Mouse (Mus musculus) testis, postnatal 14 days (tissue): ENCODE data around the gene Rps27rt.
"Not testable (repeated sequence)": the region's sequence is repeated elsewhere in the genome, so short reads cannot be mapped to it uniquely, and the experiment has no call there.

Experiments used
- DNase-seq: peaks from one replicate; pipeline ENCODE4 v3.0.0; 2021; ENCODE audit warnings: low spot score

Rps27rt gene

DNA sequence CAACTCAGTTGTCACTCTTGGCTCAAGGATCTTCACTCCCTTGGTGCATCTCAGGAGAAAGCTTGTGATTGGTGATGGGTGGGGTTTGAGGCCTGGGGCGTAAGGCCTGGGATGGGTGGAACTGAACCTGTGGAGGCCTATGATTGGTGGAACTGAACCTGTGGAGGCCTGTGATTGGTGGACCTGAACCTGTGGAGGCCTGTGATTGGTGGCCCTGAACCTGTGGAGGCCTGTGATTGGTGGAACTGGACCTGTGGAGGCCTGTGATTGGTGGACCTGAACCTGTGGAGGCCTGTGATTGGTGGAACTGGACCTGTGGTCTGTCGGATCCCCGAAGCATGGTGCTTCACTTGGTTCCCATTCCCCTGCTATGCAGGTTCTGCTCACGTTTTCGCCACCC is 3.2 kb upstream of the Rps27rt start:
- DNase-seq = peak; percentile 60

DNA sequence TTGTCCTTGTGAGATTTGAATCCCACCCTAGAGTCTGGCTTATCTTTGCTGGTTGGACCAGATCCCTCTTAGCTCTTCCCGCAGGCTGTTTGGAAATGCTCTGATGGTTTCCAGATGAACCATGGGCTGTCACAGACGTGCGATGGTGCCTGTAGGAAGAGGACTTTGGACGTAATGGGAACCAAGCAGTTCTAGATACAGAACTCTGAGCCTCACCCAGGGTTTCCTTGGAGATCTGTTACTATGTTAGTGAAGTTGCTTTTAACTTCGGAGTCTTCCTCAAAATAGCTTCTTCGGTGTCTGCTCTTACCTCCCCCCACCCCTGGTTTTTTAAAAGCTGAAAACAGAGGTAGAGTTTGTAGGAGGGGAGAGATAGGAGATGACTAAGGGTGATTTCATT is 2.6 kb downstream of the Rps27rt start:
- DNase-seq = no peak

- DNase-seq = peak; percentile 66
These were observed 4.0 kb downstream of the Rps27rt start, which contains the start of gene Osbpl10 for GRCm38 (mm10) chr9:114978281-114979111. TSS of gene Osbpl10 (plus strand) at chr9:114978569.

- peak; percentile 24 for DNase-seq
These were observed 4.9 kb downstream of the Rps27rt start for GRCm38 (mm10) chr9:114977461-114978280.

- DNase-seq = not testable (repeated sequence)
These were observed 16.3 kb downstream of the Rps27rt start for GRCm38 (mm10) chr9:114966286-114966685.

DNA sequence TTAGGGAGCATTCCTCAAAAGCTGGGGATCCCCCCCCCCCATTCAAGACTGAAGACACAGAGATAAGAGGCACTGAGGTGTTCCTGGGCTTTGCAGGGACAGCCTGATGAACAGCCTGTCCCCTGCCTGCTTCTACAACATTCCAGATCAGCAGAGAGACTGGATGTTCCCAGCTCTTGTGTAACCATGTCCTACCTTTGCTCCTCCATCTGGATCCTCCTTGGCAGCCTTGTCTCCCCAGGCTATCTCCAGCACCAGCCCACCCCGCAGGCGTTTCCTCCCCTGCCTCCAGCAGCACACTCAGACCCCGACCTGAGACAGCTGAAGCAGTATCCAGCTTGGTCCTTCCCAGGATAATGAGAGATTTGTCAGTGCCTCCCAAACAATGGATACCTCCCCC is 18.4 kb downstream of the Rps27rt start:
- peak; percentile 71 for DNase-seq

- no peak for DNase-seq
These were observed 21.7 kb downstream of the Rps27rt start for GRCm38 (mm10) chr9:114960844-114961243.

GRCm38 (mm10) chr9:114960043-114960789 is 22.3 kb downstream of the Rps27rt start:
- DNase-seq = no peak

GRCm38 (mm10) chr9:114956945-114957344 is 25.6 kb downstream of the Rps27rt start:
- DNase-seq = no peak

DNA sequence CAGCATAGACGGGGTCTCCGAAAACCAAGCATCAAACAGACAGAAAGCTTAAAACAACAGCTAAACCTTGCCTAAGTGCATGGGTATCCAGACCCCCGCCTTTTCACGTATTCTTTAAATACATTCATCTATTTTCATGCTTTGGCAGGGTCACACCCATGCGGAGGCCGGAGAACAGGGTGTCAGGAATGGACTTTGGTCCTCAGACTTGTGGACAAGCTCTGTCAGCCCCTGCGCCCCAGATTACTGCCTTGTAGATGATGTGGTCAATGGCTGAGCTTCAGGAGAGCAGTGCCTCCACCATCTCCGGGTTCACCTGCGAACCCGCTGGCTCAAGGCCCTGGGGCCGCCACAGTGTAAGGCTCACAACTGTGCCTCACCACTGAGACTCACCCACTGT is 27.2 kb downstream of the Rps27rt start:
- no peak for DNase-seq

DNA sequence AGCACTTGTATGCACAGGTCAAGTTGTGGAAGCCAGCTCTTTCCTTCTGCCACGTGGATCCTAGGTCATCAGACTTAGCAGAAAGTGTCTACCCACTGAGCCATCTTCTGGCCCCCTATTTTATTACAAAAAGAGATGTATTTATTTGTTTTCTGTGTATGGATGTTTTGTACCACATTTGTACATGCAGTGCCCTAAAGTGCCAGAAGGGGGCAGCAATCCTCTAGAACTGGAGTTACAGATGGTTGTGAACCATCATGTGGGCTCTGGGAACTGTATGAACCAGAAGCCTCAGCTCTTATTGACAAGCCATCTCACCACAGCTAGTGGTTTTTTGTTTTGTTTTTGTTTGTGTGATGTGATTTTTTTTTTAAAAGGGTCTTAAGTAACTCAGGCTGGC is 29.7 kb downstream of the Rps27rt start:
- no peak for DNase-seq

- no peak for DNase-seq
These were observed 34.1 kb downstream of the Rps27rt start for GRCm38 (mm10) chr9:114948395-114948794.

DNA sequence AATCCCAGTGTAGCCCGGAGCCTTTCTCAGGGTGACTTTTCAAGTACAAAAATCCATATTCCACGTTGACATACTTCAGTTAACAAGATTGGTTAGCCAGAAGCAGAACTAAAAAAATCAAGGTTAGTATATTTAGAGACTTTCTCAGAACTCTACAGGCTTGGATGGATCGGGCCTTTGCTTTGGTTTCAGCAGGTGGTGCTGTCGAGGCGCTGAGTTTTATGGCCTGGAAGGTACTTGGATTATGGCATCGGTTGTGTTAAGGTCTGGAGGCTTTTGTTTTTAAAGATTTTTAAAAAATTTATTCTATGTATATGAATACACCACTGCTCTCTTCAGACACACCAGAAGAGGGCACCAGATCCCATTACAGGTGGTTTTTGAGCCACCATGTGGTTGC is 37.0 kb downstream of the Rps27rt start:
- DNase-seq = no peak

GRCm38 (mm10) chr9:114944642-114945041 is 37.9 kb downstream of the Rps27rt start:
- no peak for DNase-seq

GRCm38 (mm10) chr9:114936687-114937086 is 45.9 kb downstream of the Rps27rt start:
- no peak for DNase-seq

- no peak for DNase-seq
These were observed 47.2 kb downstream of the Rps27rt start for GRCm38 (mm10) chr9:114935321-114935720.

DNA sequence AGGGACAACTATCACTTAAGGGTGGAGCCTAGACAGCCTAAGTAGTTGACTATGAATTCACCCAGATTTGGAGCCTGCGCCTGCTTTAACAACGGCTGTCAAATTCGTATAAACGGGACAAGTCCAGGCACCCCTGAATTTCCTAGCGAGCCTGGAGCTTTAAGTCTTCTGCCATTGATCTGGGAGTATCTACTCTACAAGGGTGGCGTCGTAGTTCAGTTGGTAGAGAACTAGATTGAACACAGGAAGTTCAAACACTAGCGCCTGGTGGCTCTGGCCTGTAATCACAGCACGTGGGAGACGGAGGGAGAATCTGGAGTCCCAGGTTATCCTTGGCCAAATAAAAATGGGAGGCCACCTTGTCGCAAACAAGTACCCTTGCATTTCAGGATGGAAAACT is 48.3 kb downstream of the Rps27rt start:
- DNase-seq = no peak

DNA sequence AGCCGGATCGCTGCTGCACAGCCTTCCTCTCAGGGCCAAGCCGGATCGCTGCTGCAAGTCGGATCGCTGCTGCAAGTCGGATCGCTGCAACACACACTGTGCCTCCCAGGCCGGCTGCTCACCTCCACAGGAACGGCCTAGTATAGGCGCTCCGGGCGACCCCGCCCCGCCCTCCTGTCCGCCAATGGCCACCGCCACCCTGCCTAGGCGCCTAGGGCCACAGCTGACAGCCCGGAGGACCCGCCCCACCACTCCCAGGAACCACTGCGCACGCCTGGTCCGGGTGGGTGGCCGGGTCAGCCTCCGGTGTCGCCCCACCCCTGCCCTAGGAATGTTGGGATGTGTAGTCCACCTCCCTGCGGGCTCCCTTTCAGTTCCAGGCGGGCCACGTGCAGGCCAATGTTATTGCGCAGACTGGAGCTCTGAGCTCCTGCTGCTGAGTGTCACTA is 48.8 kb downstream of the Rps27rt start, which contains the start of gene Gpd1l:
Gene Gpd1l (minus strand): TSS at position 265 of the 449 bp plus-strand sequence.
- peak; percentile 91 for DNase-seq

DNA sequence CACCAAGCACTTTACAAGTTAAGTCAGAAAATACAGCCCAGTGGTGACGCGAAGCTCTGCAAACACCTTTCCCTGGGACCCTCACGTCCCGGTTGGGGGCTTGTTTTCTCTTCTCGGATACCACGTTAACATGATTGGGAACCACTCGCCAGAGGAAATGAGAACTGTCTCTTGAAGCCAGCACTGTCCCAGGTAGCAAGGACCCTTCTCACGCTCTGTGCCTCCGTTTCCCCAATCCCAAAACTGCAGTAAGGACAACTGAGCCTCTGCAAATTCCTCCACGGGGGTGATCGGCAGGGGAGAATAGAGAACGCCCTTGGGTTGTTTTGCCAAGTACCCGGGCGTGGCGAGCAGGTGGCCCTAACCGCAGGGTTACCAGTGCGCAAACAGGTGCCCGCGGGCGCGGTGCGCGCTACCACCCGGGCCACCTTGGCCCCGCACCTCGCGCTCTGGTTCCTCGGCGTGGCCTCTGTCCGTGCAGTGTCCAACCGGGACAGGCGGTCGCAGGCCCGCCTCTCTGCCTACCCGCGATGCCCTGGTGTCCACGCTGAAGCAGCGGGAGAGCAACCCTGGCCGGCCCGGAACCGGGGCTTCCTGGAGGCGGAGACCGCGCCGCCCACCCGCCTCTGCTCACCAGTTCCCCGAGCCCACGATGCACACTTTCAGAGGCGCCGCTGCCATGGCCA is 49.4 kb downstream of the Rps27rt start:
- DNase-seq = no peak

DNA sequence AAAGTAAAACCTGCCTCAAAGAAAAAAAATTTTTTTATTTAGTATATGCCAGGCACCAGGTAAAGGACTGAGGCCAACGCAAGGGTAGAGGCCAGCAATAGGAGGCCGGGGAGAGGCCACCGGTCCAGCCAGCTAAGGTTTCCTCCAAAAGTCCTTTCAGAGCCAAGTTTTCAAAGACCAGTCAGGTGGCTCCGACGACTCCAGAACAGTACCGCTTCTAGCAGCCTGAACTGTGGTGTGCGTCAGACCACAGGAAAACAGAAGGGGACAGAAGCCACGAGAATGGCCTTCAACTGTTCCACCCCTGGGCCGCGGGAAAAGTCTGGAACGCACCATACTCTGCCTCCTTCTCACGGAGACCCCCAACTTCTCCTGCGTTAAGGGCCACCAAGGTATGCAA is 49.9 kb downstream of the Rps27rt start:
- no peak for DNase-seq
